Comparison of ENCODE assay signal across 26 mouse cellular contexts in the genomic region with DNA sequence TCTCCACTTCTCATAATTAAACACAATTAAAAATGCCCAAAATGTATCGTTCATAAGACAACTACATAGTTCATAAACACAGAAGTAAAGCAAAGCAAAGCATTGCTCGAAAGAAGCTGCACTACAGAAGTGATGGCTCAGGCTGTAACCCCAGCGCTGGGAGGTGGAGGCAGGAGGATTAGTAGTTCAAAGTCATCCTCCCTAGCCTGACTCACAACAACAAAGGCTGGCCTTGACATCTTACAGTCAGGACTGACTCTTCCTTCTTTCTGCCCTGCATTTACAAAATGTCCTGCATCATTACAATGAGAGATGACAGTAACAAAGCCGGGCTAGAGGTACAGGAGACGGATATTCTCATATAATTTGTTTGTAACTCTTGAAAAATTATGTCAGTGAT.
"Had no signal": no experiment of that assay in that cellular context is flagged by ENCODE, and none has a peak within 500 bp of the region (broad histone marks: within the 10 kb centered on the region; RNA-seq: fewer than 3 reads in every experiment).

No protein-coding gene starts in this region.

- H3K9me3 ChIP-seq: heart, embryonic 13.5 days; heart, embryonic 15.5 days; hindbrain, embryonic 13.5 days; hindbrain, embryonic 15.5 days; kidney, embryonic 15.5 days; limb, embryonic 13.5 days; limb, embryonic 15.5 days; liver, embryonic 12.5 days had no signal

- H3K9ac ChIP-seq: heart, embryonic 13.5 days; heart, embryonic 15.5 days; hindbrain, embryonic 13.5 days; hindbrain, embryonic 15.5 days; kidney, embryonic 15.5 days; limb, embryonic 13.5 days; limb, embryonic 15.5 days; liver, embryonic 12.5 days; liver, embryonic 14.5 days had no signal

- DNase-seq: gastrocnemius, postnatal 14 days; gastrocnemius, postnatal 36 days; heart, adult 2 months; heart, postnatal 14 days; heart, postnatal 36 days; kidney, adult 11 months; kidney, adult 2 months; kidney, adult 9 months; kidney, postnatal 14 days; kidney, postnatal 36 days; layer of hippocampus, adult 9-11 months; layer of hippocampus, postnatal 36 days; left cerebral cortex, postnatal 4 days had no signal

- H3K27ac ChIP-seq: heart, adult 2 months; heart, embryonic 13.5 days; heart, embryonic 15.5 days; hindbrain, embryonic 13.5 days; hindbrain, embryonic 15.5 days; hindbrain, postnatal 0 days; kidney, embryonic 15.5 days; kidney, postnatal 0 days; limb, embryonic 13.5 days; limb, embryonic 15.5 days; liver, embryonic 12.5 days; liver, embryonic 14.5 days had no signal

- H3K27me3 ChIP-seq: heart, embryonic 13.5 days; heart, embryonic 15.5 days; hindbrain, embryonic 13.5 days; hindbrain, embryonic 15.5 days; kidney, embryonic 15.5 days; limb, embryonic 13.5 days; limb, embryonic 15.5 days; liver, embryonic 12.5 days had no signal

- ATAC-seq: hindbrain, postnatal 0 days; intestine, embryonic 16.5 days; liver, embryonic 12.5 days had no signal

- H3K4me2 ChIP-seq: heart, embryonic 11.5 days; heart, embryonic 13.5 days; heart, embryonic 15.5 days; hindbrain, embryonic 13.5 days; hindbrain, embryonic 15.5 days; kidney, embryonic 15.5 days; limb, embryonic 13.5 days; limb, embryonic 15.5 days; liver, embryonic 12.5 days had no signal

- H3K4me3 ChIP-seq: heart, adult 2 months; heart, embryonic 13.5 days; heart, embryonic 15.5 days; hindbrain, embryonic 13.5 days; hindbrain, embryonic 15.5 days; kidney, embryonic 15.5 days; limb, embryonic 13.5 days; limb, embryonic 15.5 days; liver, embryonic 12.5 days had no signal

- H3K4me1 ChIP-seq: heart, embryonic 13.5 days; heart, embryonic 15.5 days; hindbrain, embryonic 13.5 days; hindbrain, embryonic 15.5 days; kidney, embryonic 15.5 days; limb, embryonic 13.5 days; limb, embryonic 15.5 days; liver, embryonic 12.5 days had no signal
